Mouse (Mus musculus) thymus, postnatal 14 days (tissue): ENCODE results near the gene Tmem198.

ENCODE experiments used
- DNase-seq: peaks from one replicate; pipeline ENCODE4 v3.0.0; 2021

Gene Tmem198

DNA sequence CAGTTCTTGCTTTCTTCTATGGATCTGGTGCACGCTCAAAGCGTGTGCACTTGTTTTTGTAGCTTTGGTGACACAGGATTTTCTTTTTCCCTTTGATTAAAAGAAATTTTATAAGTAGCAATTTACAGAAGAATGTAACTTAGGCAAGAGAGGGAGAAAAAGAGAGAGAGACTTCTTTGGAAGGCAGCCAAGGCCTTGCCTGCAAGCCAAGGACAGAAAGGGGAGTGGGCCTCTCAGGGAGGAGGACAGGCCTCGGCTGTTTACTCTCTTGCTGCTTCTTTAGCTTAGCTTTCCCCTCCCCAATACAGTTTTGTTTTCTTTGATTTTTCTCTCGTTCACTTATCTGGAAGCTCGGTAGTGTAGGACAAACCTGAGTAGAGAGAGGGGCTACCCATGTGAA is 40.2 kb downstream of the Tmem198 start:
- DNase-seq, result no peak

DNA sequence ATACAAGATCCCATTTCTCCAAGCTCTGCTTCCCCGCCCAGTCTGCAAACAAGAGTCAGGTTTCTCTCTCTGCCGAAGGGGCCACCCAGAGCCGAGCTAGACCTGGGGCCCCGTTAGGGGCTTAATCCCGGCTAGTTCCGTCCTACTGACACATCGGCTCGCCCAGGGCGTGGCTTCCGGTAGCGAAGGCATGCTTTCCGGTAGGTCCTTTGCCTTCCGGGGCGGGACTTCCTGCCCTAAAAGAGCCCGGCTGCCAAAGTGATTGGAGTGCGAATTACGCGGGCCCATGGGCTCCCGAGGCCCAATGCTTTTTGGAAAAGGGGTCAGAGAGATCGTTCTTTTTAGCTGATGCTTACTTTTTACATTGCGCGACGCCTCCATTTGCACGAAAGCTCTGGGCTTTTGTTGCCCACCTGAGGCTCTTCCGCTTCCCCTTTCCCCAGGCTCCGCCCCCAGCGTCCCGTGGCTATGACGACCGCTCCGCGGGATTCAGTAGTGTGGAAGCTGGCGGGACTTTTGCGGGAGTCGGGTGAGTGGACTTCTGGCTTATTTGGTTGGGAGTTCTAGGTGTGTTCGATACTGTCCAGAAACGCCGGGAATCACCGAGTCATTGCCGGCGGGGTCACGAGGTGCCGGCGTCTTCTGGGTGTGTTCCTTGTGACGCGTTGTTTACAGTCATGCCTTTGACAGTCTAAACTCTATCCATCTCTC is 42.1 kb downstream of the Tmem198 start, which contains the start of gene Stk11ip:
Gene Stk11ip, plus strand, starts transcription at position 209 of the 711 bp plus-strand sequence.
- peak; percentile 91 for DNase-seq

DNA sequence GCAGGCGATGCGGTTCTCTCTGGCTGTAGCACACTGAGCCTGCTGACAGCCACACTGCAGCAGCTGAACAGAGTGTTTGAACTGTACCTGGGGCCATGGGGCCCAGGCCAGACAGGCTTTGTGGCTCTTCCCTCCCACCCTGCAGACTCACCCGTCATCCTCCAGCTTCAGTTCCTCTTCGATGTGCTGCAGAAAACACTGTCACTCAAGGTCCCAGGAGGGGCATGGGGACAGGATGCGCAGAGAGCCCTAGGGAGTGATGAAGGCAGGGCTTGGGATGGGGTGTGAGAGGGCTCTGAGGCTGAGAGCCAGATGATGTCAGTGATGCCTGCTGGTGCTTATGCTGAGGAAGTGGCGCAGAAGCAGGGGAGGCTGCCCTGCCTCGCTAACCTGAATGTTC is 45.3 kb downstream of the Tmem198 start:
- DNase-seq, result no peak

DNA sequence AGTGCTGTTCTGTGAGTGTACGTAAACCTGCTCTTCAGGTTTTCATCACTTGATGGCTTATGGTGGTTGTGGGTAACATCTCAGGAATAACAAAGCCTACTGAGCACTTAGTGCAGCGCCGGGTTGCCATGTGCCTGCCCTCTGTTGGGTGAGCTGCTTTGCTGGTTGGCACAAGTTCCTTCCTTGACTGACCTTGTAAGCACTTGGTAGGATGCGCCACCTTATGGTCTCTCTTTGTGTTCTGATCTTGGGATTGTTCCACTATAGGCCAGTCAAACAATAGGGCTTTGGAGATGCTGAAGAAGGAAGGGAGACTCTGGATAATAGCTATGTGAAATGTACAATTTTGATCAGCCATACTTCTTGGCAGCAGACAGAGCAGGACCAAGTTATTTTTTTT is 51.2 kb downstream of the Tmem198 start:
- DNase-seq, result no peak

DNA sequence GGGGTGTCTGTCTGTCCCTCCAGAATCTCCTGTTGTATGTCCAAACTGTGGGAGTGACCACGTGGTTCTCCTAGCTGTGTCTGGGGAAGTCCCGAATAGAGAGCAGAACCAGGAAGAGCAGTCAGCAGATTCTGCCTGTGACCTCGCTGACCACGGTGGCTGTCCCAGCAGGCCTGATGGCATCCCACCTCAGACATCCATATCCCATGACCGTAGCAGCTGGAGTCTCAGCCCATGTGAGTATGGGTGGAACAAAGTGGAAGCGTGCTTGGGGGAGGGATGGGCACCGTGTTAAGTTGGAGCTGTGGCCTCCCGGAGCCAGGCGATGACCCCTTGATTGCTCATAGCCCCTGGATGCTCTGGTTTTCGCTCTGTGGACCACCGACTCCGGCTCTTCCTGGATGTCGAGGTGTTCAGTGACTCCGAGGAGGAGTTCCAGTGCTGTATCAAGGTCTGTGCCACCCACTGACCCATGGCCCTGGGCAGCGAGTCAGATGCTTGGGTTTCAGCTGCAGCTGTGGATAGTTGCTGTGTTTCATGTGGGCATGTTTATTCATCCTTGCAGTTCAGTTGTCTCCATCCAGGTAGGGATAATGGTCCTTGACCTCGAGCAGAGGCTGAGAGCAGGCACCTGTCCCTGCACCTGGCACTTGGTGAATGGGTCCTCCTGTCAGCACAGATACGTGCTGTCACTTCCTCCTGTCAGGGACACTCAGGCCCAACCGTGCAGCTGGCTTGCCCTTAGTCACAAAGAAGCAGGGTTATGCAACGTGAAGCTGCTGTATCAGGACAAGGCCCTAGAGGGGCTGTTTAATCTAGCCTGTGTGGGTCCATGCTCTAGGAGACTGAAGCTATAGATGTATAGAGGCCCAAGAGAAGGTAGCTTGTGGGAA is 53.2 kb downstream of the Tmem198 start:
- no peak for DNase-seq

DNA sequence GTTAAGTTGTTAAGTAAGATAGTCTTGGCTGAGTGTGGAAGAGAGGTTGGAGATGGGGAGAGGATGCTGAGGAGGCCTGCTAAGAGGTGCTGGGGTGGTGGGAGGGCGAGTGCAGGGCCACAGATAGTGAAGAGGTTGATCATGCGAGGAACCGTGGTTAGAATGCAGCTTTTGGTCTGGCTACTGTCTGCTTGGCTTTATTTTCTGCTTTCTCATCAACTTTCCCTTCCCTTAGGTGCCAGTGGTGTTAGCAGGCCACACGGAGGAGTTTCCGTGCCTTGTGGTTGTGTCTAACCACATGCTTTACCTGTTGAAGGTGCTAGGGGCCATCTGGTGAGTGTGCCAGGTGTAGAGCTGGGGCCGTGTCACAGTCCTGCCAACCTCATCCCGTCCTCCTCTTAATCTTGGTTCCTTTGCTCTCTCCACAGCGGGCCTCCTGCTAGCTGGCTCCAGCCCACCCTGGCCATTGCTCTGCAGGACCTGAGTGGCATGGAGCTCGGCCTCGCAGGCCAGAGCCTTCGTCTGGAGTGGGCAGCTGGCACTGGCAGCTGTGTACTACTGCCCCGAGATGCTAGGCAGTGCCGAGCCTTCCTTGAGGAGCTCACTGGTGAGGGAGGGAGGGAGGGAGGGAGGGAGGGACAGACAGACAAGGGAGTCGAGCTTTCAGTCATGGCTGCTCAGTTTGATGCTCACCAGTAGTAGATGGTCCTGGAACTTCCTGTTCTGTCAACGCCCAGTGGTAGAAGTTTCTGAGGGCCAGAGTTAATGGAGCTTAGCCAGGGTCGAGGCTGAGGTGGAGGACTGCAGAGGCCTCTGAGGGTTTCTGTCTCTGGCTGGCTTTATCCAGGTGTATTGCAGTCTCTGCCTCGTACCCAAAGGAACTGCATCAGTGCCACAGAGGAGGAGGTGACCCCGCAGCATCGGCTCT is 54.3 kb downstream of the Tmem198 start:
- DNase-seq, result no peak
